Mouse (Mus musculus): ENCODE measurements around the gene D330020A13Rik. TPM values are rescaled to one million over a fixed set of nuclear protein-coding genes. Genes with fewer than 3 reads are reported as not detected.
A peak's percentile ranks its signal among the peaks of the same experiment; 100 is the strongest.

The D330020A13Rik gene
- polyA plus RNA-seq (2015; fragmentation: Nextera tagmentation; extraction: Ambion mirVana): 1.1 and 1.2 TPM in 2 replicates

DNA sequence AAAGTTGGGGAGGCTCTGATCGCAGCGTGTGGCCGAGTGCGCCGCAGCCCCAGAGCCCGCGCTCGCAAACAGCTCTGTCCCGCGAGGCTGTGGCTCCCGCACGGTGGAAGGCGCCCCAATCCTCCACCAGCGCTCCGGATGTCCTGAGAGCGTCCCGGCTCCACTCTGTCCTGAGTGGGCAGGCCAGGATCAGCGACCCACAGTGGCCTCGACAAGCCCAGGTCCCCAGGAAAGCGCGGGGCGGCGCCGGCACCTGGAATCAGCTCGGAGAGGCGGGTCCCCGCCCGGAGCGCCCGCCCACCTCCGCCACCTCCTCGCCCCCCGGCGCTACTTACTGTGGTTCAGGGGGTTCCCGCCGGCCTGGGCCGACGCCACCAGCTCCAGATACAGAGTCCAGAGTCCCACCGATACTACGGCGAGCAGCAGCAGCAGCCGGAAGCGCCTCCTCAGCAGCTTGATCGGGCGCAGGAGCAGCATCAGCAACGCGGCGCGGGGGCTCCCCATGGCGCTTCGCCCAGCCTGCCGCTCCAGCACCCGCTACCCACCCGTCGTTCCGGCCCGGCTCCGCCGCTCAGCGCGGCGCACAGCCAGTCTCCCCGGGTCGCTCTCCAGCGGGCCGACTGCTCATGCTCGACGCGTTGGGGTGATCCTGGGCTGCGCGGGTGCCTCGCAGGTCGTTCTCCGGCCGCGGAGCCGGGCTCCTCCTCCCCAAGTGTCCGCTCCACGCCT, at the start of gene D330020A13Rik, which contains the start of gene B4galnt3:
D330020A13Rik (plus strand) TSS at position 309 of the 729 bp plus-strand sequence.
B4galnt3 (minus strand) TSS at position 504 of the 729 bp plus-strand sequence.
- peaks cover 17% of the 10 kb centered on the region for H3K4me1 ChIP-seq
- ATAC-seq (ENCODE audit: insufficient number of reproducible peaks, insufficient read depth, low FRiP score, low TSS enrichment, low read depth): peak; percentile 68
- WGBS: under 1% methylated on average over 76 of the region's 79 CpGs
- peaks cover 34% of the 10 kb centered on the region for H3K27me3 ChIP-seq
- H3K9ac ChIP-seq: peak within 1 kb of the TSS; percentile 77
- peak within 1 kb of the TSS; percentile 69 for H3K4me3 ChIP-seq
- no peaks in the 10 kb centered on the region; the same call in 1 of the 2 replicates for H3K9me3 ChIP-seq
- no peaks in the 10 kb centered on the region for H3K36me3 ChIP-seq
- peak within 1 kb of the TSS; percentile 56; the same call in 1 of the 2 replicates for H3K27ac ChIP-seq
- H3K4me2 ChIP-seq: peak within 1 kb of the TSS; percentile 96

DNA sequence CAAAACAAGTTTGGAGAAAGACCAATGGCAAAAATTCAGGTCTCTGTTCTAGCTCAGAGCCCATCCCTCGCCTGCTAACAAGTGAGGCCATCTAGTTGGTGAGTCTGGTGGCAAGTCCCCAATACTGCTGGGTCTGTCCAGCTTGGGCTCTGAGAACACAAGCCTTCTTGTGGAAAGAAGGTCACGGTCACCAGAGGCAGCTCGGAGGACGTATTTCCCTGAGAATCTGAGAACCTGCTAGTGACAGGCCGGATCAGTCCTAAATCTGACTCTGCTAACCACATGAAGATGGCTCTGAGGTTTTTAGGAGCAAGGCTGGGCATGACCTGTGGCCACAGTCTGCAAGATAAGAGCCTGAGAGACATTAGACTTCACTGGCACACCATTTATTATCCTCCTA, 47.5 kb upstream of the D330020A13Rik start:
- Histone ChIP-seq H3K4me2 (no peak overlapping the region), H3K27ac (no peak overlapping the region), H3K4me1 (no peaks in the 10 kb centered on the region), H3K4me3 (no peak overlapping the region), H3K9ac (no peak overlapping the region), H3K9me3 (no peaks in the 10 kb centered on the region), H3K27me3 (no peaks in the 10 kb centered on the region), H3K36me3 (no peaks in the 10 kb centered on the region)
- ATAC-seq (ENCODE audit: insufficient number of reproducible peaks, insufficient read depth, low FRiP score, low TSS enrichment, low read depth): no peak
- WGBS: 77% methylated on average over 5 of the region's 5 CpGs

DNA sequence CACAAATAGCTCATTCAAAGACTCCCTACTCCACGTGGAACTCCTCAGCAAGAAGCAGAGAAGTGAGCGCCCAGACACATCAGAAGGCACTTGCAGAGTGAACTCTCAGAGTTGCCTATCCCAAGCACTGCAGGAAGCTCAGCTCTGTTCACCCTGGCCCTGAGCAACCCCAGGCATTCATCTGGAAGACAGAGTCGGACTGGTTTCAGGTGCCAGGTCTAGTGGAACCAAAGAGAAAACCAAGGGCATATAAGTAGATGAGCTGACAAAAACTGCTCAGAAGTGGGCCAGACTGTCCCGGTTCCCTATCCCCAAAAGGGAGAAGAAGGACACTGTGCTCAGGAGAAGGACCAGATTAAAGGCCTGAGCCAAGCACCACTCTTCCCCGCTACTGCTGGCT, 44.3 kb upstream of the D330020A13Rik start:
- ATAC-seq (ENCODE audit: insufficient number of reproducible peaks, insufficient read depth, low FRiP score, low TSS enrichment, low read depth): no peak
- H3K36me3 ChIP-seq: no peaks in the 10 kb centered on the region
- H3K4me2 ChIP-seq: no peak overlapping the region
- no peak overlapping the region for H3K4me3 ChIP-seq
- no peaks in the 10 kb centered on the region for H3K9me3 ChIP-seq
- no peaks in the 10 kb centered on the region for H3K27me3 ChIP-seq
- no peaks in the 10 kb centered on the region for H3K4me1 ChIP-seq
- 66% methylated on average over 5 of the region's 5 CpGs for WGBS
- H3K9ac ChIP-seq: no peak overlapping the region
- H3K27ac ChIP-seq: no peak overlapping the region

DNA sequence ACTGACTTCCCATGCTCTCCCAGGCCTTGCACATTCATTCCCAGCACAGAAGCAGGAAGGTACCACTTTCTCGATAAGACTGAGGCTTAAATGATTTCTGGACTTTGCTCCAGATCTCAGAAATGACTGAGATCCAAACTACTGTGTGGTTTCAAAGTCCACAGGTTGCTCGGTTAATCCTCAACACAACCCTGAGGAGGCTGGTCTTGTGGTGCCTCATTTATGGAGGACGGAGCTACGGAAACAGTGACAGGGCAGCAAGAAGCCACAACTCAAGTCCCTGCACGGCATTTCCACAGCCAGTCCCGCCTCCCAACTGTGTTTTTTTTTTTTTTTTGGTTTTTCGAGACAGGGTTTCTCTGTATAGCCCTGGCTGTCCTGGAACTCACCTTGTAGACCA, 43.2 kb upstream of the D330020A13Rik start:
- Histone ChIP-seq H3K4me1 (no peaks in the 10 kb centered on the region), H3K4me3 (no peak overlapping the region), H3K9ac (no peak overlapping the region), H3K4me2 (no peak overlapping the region), H3K9me3 (no peaks in the 10 kb centered on the region), H3K27me3 (no peaks in the 10 kb centered on the region), H3K27ac (no peak overlapping the region), H3K36me3 (no peaks in the 10 kb centered on the region)
- ATAC-seq (ENCODE audit: insufficient number of reproducible peaks, insufficient read depth, low FRiP score, low TSS enrichment, low read depth): no peak
- WGBS: 79% methylated on average over 7 of the region's 7 CpGs

DNA sequence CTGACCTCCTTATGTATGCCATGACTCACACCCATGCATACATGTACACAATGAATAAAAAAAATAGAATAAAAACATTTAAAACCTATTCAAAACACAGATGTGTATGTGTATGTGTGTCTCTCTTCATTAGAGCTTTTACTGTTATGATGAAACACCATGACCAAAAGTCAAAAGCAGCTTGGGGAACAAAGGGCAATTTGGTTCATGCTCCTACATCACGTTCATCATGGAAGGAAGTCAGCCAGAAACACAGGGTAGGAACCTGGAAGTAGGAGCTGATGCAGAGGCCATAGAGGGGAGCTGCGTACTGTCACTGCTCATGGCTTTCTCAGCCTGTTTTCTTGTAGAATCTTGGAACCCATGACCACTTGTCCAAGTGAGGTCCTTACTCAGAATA, 41.4 kb upstream of the D330020A13Rik start:
- 89% methylated on average over 2 of the region's 2 CpGs for WGBS

DNA sequence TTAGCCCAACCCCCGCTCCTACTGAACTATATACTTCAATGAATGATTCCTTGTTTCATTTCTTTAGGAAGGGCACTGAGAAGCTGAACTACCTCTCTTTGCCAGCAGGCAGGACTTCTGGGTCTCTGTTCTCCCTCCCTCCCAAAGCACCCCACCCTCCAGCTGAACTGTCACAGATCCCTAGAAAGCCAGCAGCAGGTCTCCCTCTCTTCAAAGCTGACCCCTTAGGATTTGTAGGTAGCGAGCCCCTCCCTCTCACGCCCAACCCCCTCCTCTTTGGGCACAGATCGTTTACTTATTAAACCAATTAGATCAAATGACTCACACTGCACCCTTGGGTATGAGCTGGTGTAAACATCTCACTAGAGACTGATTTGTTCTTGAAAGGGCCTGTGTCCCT, 39.5 kb upstream of the D330020A13Rik start:
- Histone ChIP-seq H3K27ac (no peak overlapping the region), H3K4me1 (no peaks in the 10 kb centered on the region), H3K9ac (no peak overlapping the region), H3K27me3 (no peaks in the 10 kb centered on the region), H3K4me3 (no peak overlapping the region), H3K9me3 (no peaks in the 10 kb centered on the region), H3K4me2 (no peak overlapping the region), H3K36me3 (no peaks in the 10 kb centered on the region)
- ATAC-seq (ENCODE audit: insufficient number of reproducible peaks, insufficient read depth, low FRiP score, low TSS enrichment, low read depth): no peak
- 48% methylated on average over 4 of the region's 4 CpGs for WGBS

More for the DNA sequence above, 41.4 kb upstream of the D330020A13Rik start:
- Histone ChIP-seq H3K36me3 (no peaks in the 10 kb centered on the region), H3K4me3 (no peak overlapping the region), H3K27me3 (no peaks in the 10 kb centered on the region), H3K4me2 (no peak overlapping the region), H3K9me3 (no peaks in the 10 kb centered on the region), H3K27ac (no peak overlapping the region), H3K9ac (no peak overlapping the region), H3K4me1 (no peaks in the 10 kb centered on the region)
- no peak for ATAC-seq (ENCODE audit: insufficient number of reproducible peaks, insufficient read depth, low FRiP score, low TSS enrichment, low read depth)

DNA sequence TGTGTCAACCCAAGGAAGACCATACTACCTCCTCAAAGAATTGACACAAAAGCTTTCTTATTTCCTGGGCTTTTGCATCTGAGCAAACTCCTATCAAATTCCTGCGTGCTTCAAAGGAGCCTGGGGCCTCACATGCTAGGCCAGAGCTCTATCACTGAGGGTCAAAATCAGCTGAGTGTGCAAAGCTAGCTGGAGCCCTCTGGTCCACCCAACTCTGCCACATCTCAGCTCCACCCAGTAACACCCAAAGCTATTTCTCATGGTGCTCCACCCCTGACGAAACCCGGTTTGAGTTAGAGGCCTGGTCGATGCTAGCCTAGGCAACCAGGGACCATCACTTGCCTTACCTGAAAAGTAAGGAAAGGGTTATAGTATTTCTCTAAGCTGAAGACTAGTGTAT, 39.0 kb upstream of the D330020A13Rik start:
- H3K27ac ChIP-seq: no peak overlapping the region
- 65% methylated on average over 4 of the region's 4 CpGs for WGBS
- no peak overlapping the region for H3K4me2 ChIP-seq
- no peak for ATAC-seq (ENCODE audit: insufficient number of reproducible peaks, insufficient read depth, low FRiP score, low TSS enrichment, low read depth)
- H3K9me3 ChIP-seq: no peaks in the 10 kb centered on the region
- no peak overlapping the region for H3K9ac ChIP-seq
- no peaks in the 10 kb centered on the region for H3K36me3 ChIP-seq
- no peaks in the 10 kb centered on the region for H3K4me1 ChIP-seq
- no peak overlapping the region for H3K4me3 ChIP-seq
- H3K27me3 ChIP-seq: no peaks in the 10 kb centered on the region

DNA sequence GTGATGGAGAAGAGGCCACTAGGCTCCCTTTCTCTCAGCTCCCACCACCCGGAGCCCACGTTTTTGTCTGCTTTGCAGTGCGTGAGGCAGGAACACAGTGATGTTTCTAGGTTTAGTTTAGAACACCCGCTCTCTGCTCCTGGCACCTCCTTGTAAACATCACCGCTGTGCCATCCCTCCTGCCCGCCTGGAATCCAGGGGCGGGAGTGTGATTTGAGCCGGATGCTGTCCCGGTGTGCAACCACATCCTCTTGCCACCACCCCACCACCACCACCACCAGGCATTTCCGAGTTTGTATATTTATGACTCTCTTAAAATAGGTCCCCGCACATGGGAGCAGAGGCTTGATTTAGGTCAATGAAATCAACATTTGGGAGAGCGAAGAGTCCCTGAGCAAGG, 38.5 kb upstream of the D330020A13Rik start:
- 87% methylated on average over 12 of the region's 12 CpGs for WGBS
- no peaks in the 10 kb centered on the region for H3K4me1 ChIP-seq
- no peaks in the 10 kb centered on the region for H3K27me3 ChIP-seq
- H3K4me3 ChIP-seq: no peak overlapping the region
- no peak overlapping the region for H3K4me2 ChIP-seq
- no peak overlapping the region for H3K27ac ChIP-seq
- ATAC-seq (ENCODE audit: insufficient number of reproducible peaks, insufficient read depth, low FRiP score, low TSS enrichment, low read depth): no peak
- no peaks in the 10 kb centered on the region for H3K36me3 ChIP-seq
- no peaks in the 10 kb centered on the region for H3K9me3 ChIP-seq
- H3K9ac ChIP-seq: no peak overlapping the region

DNA sequence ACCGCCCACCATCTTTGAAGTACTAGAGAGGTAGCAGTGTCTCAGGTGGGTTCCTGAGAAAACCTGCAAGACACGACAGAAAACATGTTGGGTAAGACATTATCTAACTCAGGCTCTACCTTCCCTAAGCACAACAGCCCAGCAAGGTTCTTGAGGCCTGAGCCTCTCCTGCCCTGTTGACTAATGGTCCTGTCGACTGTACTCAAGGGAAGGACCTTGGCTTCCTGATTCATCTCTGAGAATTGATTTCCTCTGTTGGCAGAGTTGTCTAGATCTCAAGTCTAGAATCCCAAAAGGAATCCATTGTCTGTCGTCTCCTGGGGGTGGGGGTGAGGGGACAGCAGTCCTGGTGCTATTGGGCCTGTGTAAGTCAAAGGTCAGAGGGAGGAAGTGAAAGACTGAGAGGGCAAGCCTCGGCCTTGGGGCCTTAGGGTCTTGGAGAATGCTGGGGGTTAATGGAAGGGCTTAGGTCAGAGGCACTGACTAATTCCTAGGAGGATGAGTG, 37.7 kb upstream of the D330020A13Rik start:
- no peak overlapping the region for H3K4me3 ChIP-seq
- no peak for ATAC-seq (ENCODE audit: insufficient number of reproducible peaks, insufficient read depth, low FRiP score, low TSS enrichment, low read depth)
- no peaks in the 10 kb centered on the region for H3K9me3 ChIP-seq
- H3K36me3 ChIP-seq: no peaks in the 10 kb centered on the region
- 47% methylated on average over 5 of the region's 5 CpGs for WGBS
- H3K9ac ChIP-seq: no peak overlapping the region
- no peaks in the 10 kb centered on the region for H3K4me1 ChIP-seq
- no peak overlapping the region for H3K27ac ChIP-seq
- H3K27me3 ChIP-seq: no peaks in the 10 kb centered on the region
- H3K4me2 ChIP-seq: no peak overlapping the region

DNA sequence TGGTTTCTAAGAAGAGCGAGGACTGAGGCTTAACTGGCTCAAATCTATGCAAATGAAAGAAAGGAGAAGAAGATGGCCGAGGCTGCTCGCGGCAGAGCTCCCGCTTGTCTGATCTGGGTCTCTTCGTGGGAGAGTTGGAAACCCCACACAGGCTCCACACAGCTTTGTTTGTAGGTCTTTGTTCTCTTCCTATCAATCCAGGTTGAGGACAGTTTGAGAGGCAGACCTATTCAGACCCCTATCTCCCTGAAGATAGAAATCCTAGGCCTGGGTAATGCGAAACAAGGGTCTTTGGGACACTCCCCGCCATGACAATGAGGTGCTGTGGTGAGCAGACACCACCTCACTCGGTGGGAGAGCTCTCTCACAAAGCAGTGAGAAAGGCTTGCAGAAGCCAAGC, 34.7 kb upstream of the D330020A13Rik start:
- H3K9me3 ChIP-seq: no peaks in the 10 kb centered on the region
- H3K36me3 ChIP-seq: no peaks in the 10 kb centered on the region
- no peak overlapping the region for H3K27ac ChIP-seq
- no peaks in the 10 kb centered on the region for H3K27me3 ChIP-seq
- no peak overlapping the region for H3K4me3 ChIP-seq
- H3K9ac ChIP-seq: no peak overlapping the region
- H3K4me1 ChIP-seq: peaks cover 10% of the 10 kb centered on the region; the same call in 1 of the 2 replicates
- ATAC-seq (ENCODE audit: insufficient number of reproducible peaks, insufficient read depth, low FRiP score, low TSS enrichment, low read depth): no peak
- H3K4me2 ChIP-seq: no peak overlapping the region
- 48% methylated on average over 9 of the region's 9 CpGs for WGBS

DNA sequence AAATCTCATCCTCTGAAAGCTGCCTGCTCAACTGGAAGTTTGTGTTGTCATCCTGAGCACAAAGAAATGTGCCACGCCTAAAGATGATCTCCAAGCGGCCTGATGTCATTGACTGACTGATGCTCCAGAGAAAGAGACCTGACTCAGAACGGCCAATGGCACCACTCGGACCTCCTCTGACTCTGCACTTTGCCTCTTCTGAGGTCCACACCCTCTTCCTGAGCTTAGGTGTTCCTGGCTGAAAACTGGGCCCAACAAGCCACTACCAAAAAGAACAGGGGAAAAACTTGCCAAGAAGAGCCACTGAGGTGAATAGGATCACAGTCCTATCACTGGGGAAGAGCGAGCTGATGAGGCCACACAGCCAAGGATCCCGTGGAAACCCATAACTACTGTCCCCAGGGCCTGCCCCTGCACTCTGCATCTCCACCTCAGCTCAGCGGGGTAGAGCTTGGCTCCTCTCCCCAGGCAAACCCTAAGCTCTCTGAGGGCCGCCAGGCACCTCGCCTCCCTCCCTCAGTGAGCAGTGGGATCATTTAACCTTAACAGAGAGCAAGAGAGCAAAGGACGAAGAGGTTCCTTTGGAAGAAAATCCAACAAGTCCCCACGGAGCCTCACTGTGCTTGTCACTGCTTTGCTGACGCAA, 31.2 kb upstream of the D330020A13Rik start:
- H3K4me1 ChIP-seq: peaks cover 10% of the 10 kb centered on the region; the same call in 1 of the 2 replicates
- H3K27ac ChIP-seq: no peak overlapping the region
- H3K9me3 ChIP-seq: no peaks in the 10 kb centered on the region
- H3K4me3 ChIP-seq: no peak overlapping the region
- H3K4me2 ChIP-seq: no peak overlapping the region
- H3K36me3 ChIP-seq: no peaks in the 10 kb centered on the region
- H3K9ac ChIP-seq: no peak overlapping the region
- 59% methylated on average over 12 of the region's 12 CpGs for WGBS
- no peak for ATAC-seq (ENCODE audit: insufficient number of reproducible peaks, insufficient read depth, low FRiP score, low TSS enrichment, low read depth)
- H3K27me3 ChIP-seq: no peaks in the 10 kb centered on the region

DNA sequence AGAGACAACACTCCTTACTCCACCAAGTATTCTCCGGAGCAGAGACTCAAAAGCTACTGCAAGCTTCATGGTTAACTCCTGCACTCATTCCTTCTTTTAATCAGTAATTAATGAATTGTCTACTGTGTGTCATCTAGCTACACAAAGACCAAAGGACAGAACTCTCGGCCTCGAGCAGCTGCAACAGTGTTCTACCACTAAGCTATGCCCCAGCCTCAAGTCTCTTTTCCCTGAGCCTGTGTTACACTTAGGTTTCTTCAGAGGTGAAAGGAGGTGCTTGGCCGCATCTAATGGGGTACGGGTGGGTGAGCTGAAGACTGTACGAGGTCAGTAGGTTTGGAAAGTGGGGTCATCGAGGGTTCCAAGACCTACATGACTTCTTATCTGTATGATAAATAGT, 30.6 kb upstream of the D330020A13Rik start:
- Histone ChIP-seq H3K27ac (no peak overlapping the region), H3K4me1 (peaks cover 10% of the 10 kb centered on the region; the same call in 1 of the 2 replicates), H3K4me2 (no peak overlapping the region), H3K4me3 (no peak overlapping the region), H3K36me3 (no peaks in the 10 kb centered on the region), H3K9me3 (no peaks in the 10 kb centered on the region), H3K9ac (no peak overlapping the region), H3K27me3 (no peaks in the 10 kb centered on the region)
- WGBS: 80% methylated on average over 7 of the region's 7 CpGs
- ATAC-seq (ENCODE audit: insufficient number of reproducible peaks, insufficient read depth, low FRiP score, low TSS enrichment, low read depth): no peak
